Mouse (Mus musculus) cerebellum, adult 11-12 months (tissue): ENCODE results near the gene Prss33.
A peak's percentile ranks its signal among the peaks of the same experiment; 100 is the strongest.
"Not testable (repeated sequence)": the region's sequence is repeated elsewhere in the genome, so short reads cannot be mapped to it uniquely, and the experiment has no call there.

Source experiments
- DNase-seq: peaks from one replicate; pipeline ENCODE4 v3.0.0; 2022

The Prss33 gene

GRCm38 (mm10) chr17:23836006-23836575 lies at the start of gene Prss33:
TSS of gene Prss33 (minus strand) at chr17:23836056.
- DNase-seq = no peak

GRCm38 (mm10) chr17:23880576-23880975 lies 44.7 kb upstream of the Prss33 start, which contains the start of the genes Dcpp1 and Dcpp2:
TSS of gene Dcpp1 (plus strand) at chr17:23880876.
TSS of gene Dcpp2 (plus strand) at chr17:23880880.
- DNase-seq = not testable (repeated sequence)

GRCm38 (mm10) chr17:23877166-23877565 lies 41.3 kb upstream of the Prss33 start:
- DNase-seq = no peak

GRCm38 (mm10) chr17:23876741-23877140 lies 40.9 kb upstream of the Prss33 start:
- no peak for DNase-seq

- DNase-seq = peak; percentile 28
Observed at GRCm38 (mm10) chr17:23873884-23874856, 38.3 kb upstream of the Prss33 start.

GRCm38 (mm10) chr17:23868513-23868912 lies 32.7 kb upstream of the Prss33 start:
- no peak for DNase-seq

- no peak for DNase-seq
Observed at GRCm38 (mm10) chr17:23867756-23868155, 31.9 kb upstream of the Prss33 start, which contains the start of gene Prss21. TSS of gene Prss21 (plus strand) at chr17:23868056.

GRCm38 (mm10) chr17:23862926-23863325 lies 27.1 kb upstream of the Prss33 start:
- DNase-seq = no peak

GRCm38 (mm10) chr17:23857913-23858312 lies 22.1 kb upstream of the Prss33 start:
- DNase-seq = no peak

GRCm38 (mm10) chr17:23857193-23857592 lies 21.3 kb upstream of the Prss33 start:
- DNase-seq = no peak

- no peak for DNase-seq
Observed at GRCm38 (mm10) chr17:23854229-23854765, 18.4 kb upstream of the Prss33 start.

GRCm38 (mm10) chr17:23853292-23853691 lies 17.4 kb upstream of the Prss33 start:
- no peak for DNase-seq

GRCm38 (mm10) chr17:23850853-23851749 lies 15.2 kb upstream of the Prss33 start:
- DNase-seq = peak; percentile 32

GRCm38 (mm10) chr17:23850028-23850427 lies 14.2 kb upstream of the Prss33 start:
- no peak for DNase-seq

- DNase-seq = peak; percentile 60
Observed at GRCm38 (mm10) chr17:23843812-23844273, 8.0 kb upstream of the Prss33 start, which contains the start of the genes Prss32 and Prss41. TSS of gene Prss32 (plus strand) at chr17:23843855. TSS of gene Prss41 (minus strand) at chr17:23844172.

GRCm38 (mm10) chr17:23843141-23843811 lies 7.4 kb upstream of the Prss33 start:
- DNase-seq = no peak

GRCm38 (mm10) chr17:23841145-23841544 lies 5.3 kb upstream of the Prss33 start:
- peak; percentile 27 for DNase-seq

- no peak for DNase-seq
Observed at GRCm38 (mm10) chr17:23831201-23831600, 4.7 kb downstream of the Prss33 start.

- DNase-seq = peak; percentile 85
Observed at GRCm38 (mm10) chr17:23829064-23829619, 6.7 kb downstream of the Prss33 start, which contains the start of gene Elob. TSS of gene Elob (minus strand) at chr17:23829136.

- peak; percentile 74 for DNase-seq
Observed at GRCm38 (mm10) chr17:23828271-23829001, 7.4 kb downstream of the Prss33 start.
